Mouse (Mus musculus) spleen, postnatal 0 days (tissue): ENCODE measurements around the gene Mrgprb8. TPM values are rescaled to one million over a fixed set of nuclear protein-coding genes. Genes with fewer than 3 reads are reported as not detected.

Experiments used
- polyA plus RNA-seq: library from polyadenylated mRNA; unstranded; fragments of >200 nt; fragmentation: Nextera tagmentation; extraction: Ambion mirVana; gene quantifications from 2 replicates; pipeline ENCODE4 v1.2.1, GENCODE M21; 2015

Mrgprb8 gene
- 0.14 and 0.38 TPM in 2 replicates for polyA plus RNA-seq

GRCm38 (mm10) chr7:48388226-48388625 lies at the start of gene Mrgprb8:
TSS of gene Mrgprb8 (plus strand) at chr7:48388526.

Other genes starting within 250 kb of the Mrgprb8 start
- gene Mrgprb5, start 219.5 kb upstream of the Mrgprb8 start, polyA plus RNA-seq, result not detected in 2 replicates
- gene Mrgprb4, start 189.2 kb upstream of the Mrgprb8 start, polyA plus RNA-seq, result not detected in 2 replicates
- 4.5 and 9.9 TPM in 2 replicates for gene Mrgprb1, start 67.8 kb downstream of the Mrgprb8 start, polyA plus RNA-seq
- 0.35 and 0.79 TPM in 2 replicates for gene Mrgprx2, start 110.8 kb downstream of the Mrgprb8 start, polyA plus RNA-seq
- 4.2 and 10.3 TPM in 2 replicates for gene Mrgprb2, start 169.6 kb downstream of the Mrgprb8 start, polyA plus RNA-seq